Mouse (Mus musculus): ENCODE measurements around the gene Perm1.

Perm1 gene

GRCm38 (mm10) chr4:156249567-156249966 lies 33.9 kb downstream of the Perm1 start:
- DNase-seq, result no peak

- no peak for DNase-seq
Measured at GRCm38 (mm10) chr4:156251081-156251480, 35.4 kb downstream of the Perm1 start.

DNA sequence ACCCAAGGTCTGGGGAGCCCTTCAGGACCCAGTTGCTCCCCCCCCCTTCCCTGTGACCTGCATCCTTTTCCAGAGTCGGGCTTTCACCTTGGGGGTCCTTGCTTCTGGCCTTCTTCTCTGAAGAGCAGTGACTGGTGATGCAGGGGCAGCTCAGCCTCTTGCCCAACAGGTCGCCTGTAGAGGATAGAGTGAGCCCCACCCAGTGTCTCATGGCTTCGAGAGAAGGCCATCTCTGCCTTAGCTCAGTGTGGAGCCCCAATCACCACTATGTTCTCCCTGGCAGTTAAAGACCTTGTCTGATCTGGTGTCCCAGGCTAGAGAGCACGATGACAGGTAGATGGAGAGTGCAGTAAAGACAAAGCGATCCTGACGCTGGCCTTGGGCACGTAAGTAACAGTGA lies 36.5 kb downstream of the Perm1 start:
- DNase-seq, result no peak

DNA sequence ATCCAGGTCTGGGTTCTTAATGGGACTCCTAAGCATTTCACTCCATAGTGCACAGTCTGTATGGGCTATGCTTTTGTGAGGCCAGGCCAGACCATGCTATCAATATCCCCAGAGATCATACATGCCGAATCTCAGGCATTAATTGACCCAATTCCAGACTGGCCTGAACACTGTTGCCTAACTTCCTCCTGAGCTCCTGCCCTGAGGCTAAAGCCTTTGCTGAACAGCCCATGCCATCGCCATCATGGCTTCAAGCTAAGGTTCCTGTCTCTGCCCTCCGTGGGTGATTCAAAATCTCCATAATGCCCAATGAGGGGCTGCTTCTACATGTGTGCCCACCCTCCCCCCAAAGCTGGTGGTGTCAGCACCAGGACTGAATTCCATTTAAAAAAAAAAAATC lies 37.0 kb downstream of the Perm1 start:
- no peak for DNase-seq

DNA sequence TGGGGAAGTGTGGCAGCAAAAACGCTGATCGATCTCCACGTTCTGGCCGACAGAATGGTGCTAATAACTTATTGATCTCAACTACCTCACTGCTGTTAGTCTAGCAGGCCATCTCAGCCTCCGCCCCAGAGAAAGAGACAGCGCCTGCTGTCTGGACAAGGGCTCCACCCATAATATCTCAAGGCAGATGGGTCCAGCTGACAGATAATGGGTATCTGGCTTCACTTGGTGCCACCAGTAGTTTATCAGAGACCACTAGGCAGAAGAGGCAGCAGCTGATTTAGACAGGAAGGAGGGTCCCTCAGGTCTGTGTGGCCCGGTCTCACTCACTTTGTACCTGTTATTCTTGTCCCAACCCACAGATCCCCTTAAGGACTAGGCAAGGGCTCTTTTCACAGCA lies 37.4 kb downstream of the Perm1 start:
- no peak for DNase-seq

- no peak for DNase-seq
Measured at GRCm38 (mm10) chr4:156254361-156255077, 38.9 kb downstream of the Perm1 start.

- no peak for DNase-seq
Measured at GRCm38 (mm10) chr4:156255078-156255839, 39.6 kb downstream of the Perm1 start, which contains the start of gene Samd11. Gene Samd11 (minus strand): TSS chr4:156255657.

All from cerebellum, adult 9-10 months (tissue).